Comparison of ENCODE assay signal across 22 mouse cellular contexts in the genomic region with DNA sequence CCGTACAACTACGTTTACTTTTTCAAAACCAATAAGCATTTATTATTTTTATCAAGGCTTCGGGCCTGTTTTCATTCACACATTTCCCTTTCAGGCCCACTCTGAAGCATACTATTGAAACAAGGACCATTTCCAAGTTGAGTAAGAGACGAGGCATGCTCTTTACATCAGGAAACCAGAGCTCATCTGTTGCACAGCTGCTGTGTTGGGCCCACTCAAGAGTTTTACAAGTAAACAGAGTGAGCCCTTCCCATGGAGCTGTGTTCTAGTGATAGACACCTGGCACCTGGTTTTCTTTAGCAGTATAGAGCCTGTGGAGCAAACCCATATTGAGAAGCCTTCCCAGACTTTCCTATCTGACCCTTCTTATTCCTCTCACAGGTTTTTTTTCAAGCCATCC.
"Had no signal": no experiment of that assay in that cellular context is flagged by ENCODE, and none has a peak within 500 bp of the region (broad histone marks: within the 10 kb centered on the region; RNA-seq: fewer than 3 reads in every experiment).

No protein-coding gene starts in this region.

- H3K27me3 ChIP-seq: intestine, embryonic 15.5 days; kidney, embryonic 15.5 days; liver, embryonic 12.5 days; liver, embryonic 15.5 days; lung, embryonic 15.5 days; neural tube, embryonic 12.5 days; neural tube, embryonic 15.5 days had no signal

- ATAC-seq: intestine, embryonic 15.5 days; liver, embryonic 12.5 days had no signal

- H3K27ac ChIP-seq: intestine, embryonic 15.5 days; kidney, embryonic 15.5 days; liver, embryonic 12.5 days; liver, embryonic 15.5 days; lung, embryonic 15.5 days; neural tube, embryonic 12.5 days; neural tube, embryonic 15.5 days had no signal

- H3K4me1 ChIP-seq: intestine, embryonic 15.5 days; kidney, embryonic 15.5 days; liver, embryonic 12.5 days; liver, embryonic 15.5 days; lung, embryonic 15.5 days; neural tube, embryonic 15.5 days had no signal

- H3K9me3 ChIP-seq: intestine, embryonic 15.5 days; kidney, embryonic 15.5 days; liver, embryonic 12.5 days; liver, embryonic 15.5 days; lung, embryonic 15.5 days; neural tube, embryonic 12.5 days; neural tube, embryonic 15.5 days had no signal

- H3K4me3 ChIP-seq: intestine, embryonic 15.5 days; kidney, embryonic 15.5 days; liver, embryonic 12.5 days; liver, embryonic 15.5 days; lung, embryonic 15.5 days; neural tube, embryonic 12.5 days; neural tube, embryonic 15.5 days had no signal

- H3K9ac ChIP-seq: intestine, embryonic 15.5 days; kidney, embryonic 15.5 days; liver, embryonic 12.5 days; liver, embryonic 15.5 days; lung, embryonic 15.5 days; neural tube, embryonic 12.5 days; neural tube, embryonic 15.5 days had no signal

- H3K36me3 ChIP-seq: intestine, embryonic 15.5 days; kidney, embryonic 15.5 days; liver, embryonic 12.5 days; liver, embryonic 15.5 days; lung, embryonic 15.5 days; neural tube, embryonic 12.5 days; neural tube, embryonic 15.5 days had no signal

- DNase-seq: kidney, adult 11 months; kidney, adult 8-10 months; kidney, postnatal 10 days; kidney, postnatal 36 days; left cerebral cortex, postnatal 4 days; liver; lung, adult 18-20 months; lung, postnatal 10 days; lung, postnatal 36 days; midbrain, embryonic 14.5 days; right cerebral cortex, adult 18-20 months; right cerebral cortex, postnatal 14 days; right cerebral cortex, postnatal 4 days; spleen, adult 18-20 months had no signal

- H3K4me2 ChIP-seq: intestine, embryonic 15.5 days; kidney, embryonic 15.5 days; liver, embryonic 12.5 days; liver, embryonic 15.5 days; lung, embryonic 15.5 days; midbrain, embryonic 11.5 days; neural tube, embryonic 12.5 days; neural tube, embryonic 15.5 days had no signal
